Mouse (Mus musculus): ENCODE data around the gene Atg5.

- TF ChIP-seq CTCF (IDR thresholded peaks at IDR 0.05; ENCODE audit: low read depth), result no peak
- TF ChIP-seq EP300 (optimal IDR thresholded peaks at IDR 0.05), result no peak
Measured at GRCm38 (mm10) chr10:44381948-44382347, 113.8 kb downstream of the Atg5 start.
